Mouse (Mus musculus) thymus, postnatal 25 days (tissue): ENCODE results near the gene Mlkl.
"Not testable (repeated sequence)": the region's sequence is repeated elsewhere in the genome, so short reads cannot be mapped to it uniquely, and the experiment has no call there.

ENCODE experiments used
- DNase-seq: peaks from one replicate; pipeline ENCODE4 v3.0.0; 2022

The Mlkl gene

DNA sequence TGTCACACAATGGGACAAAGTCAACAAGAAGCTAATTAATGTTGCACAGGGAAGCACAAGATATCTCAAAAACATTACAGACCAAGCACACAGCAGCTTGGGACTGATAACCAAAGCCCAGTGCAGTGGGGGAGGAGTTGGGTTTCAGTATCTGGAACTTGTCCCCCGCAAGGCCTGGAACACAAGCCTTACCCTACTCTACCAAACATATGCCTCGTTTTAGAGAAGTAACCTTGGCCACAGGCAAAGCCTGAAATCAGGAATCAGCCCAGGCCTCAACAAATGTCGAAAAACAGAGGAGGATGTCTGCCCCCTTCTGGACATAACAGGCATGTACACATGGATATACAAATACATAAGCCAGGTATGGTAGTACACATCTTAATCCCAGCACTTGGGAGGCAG, 25.2 kb downstream of the Mlkl start:
- DNase-seq, result no peak

DNA sequence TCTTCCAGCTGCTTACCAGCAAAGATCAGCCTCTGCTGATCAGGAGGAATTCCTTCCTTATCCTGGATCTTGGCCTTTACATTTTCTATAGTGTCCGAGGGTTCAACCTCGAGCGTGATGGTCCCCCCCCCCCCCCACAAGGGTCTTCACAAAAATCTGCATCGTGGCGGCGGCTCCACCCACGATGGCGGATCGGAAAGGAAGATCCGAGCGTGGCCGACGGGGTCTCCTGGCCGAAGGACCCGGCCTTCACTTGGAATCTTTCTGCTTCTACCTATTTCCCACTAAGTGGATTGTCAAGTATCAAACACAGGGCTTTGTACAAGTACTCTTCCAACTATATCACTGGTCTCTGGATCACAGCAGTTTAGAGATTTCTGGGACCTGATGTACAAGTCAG, 28.0 kb downstream of the Mlkl start:
- not testable (repeated sequence) for DNase-seq

DNA sequence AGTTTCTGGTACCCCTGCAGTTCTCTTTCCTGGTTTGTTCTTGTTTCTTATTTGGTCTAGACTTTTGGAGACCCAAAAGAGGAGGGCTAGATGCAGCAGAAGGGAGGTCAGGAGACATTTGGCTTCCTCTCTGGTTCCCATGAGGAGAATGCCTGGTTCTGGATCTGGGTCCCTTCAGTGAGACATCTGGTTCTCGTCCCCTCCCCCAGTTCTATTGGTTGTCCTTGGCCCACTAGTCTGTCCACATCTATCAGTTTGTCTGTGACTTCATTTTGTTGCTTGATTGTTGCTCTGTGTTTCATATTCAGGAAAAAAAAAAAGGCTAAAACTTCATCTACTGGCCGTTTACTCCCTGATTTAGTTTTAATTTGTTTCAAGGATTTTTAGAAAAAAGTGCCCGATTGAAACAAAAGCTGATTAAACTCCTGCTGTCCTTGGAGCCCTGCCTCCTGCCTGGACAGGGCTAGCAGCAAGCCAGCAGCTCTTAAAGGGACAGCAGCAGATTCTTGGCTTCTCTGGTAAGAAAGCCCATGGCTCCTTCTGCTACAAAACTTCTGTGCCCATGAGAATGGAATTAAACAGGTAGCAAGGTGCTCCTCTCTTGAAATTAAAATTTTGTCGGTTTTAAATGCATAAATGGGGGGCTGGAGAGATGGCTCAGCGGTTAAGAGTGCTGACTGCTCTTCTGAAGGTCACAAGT, 32.8 kb downstream of the Mlkl start:
- no peak for DNase-seq

DNA sequence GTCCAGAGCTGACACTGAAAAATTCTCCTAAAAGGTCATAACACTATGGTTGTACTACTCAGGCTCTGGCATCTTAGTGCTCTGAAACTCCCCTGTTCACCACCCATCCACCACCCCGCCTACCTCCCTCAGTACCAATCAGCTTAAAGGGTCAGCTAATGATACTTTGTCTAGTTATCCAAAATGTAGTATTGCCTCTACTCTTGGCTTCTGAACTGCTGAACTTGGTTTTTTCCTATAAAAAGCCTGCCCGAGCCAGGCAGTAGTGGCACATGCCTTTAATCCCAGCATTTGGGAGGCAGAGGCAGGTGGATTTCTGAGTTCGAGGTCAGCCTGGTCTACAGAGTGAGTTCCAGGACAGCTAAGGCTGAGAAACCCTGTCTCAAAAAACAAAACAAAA, 33.6 kb downstream of the Mlkl start:
- DNase-seq, result no peak

DNA sequence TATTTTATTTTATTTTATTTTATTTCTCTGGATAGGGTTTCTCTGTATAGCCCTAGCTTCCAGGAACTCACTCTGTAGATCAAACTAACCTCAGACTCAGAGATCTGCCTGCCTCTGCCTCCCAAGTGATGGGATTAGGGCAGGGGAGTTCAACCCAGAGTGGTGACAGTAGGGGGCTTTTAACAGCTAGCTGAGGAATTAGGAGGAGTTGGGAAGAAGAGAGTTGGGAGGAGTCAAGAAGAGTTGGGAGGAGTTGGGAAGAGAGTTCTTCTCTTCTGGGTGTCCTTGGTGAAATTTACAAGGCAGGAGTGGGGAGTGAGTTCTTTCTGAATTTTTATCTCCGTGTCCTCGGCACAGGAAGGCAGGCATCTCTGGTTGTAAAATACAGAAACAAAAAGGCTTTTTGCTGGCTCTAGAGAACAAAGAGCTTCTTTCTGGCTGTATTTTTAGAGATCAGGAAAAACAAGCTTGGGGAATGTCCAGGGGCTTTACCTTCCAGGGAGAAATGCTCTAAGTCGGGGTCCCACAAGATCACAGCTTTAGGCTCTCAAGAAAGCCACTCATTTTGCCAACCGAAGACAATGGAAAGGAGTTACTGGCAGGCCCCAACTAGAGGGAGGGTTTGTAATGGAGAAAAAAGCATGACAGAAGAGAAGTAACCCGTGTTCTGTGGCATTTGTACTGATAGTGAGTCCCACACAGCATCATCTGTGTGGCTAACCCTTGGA, 34.7 kb downstream of the Mlkl start:
- not testable (repeated sequence) for DNase-seq

DNA sequence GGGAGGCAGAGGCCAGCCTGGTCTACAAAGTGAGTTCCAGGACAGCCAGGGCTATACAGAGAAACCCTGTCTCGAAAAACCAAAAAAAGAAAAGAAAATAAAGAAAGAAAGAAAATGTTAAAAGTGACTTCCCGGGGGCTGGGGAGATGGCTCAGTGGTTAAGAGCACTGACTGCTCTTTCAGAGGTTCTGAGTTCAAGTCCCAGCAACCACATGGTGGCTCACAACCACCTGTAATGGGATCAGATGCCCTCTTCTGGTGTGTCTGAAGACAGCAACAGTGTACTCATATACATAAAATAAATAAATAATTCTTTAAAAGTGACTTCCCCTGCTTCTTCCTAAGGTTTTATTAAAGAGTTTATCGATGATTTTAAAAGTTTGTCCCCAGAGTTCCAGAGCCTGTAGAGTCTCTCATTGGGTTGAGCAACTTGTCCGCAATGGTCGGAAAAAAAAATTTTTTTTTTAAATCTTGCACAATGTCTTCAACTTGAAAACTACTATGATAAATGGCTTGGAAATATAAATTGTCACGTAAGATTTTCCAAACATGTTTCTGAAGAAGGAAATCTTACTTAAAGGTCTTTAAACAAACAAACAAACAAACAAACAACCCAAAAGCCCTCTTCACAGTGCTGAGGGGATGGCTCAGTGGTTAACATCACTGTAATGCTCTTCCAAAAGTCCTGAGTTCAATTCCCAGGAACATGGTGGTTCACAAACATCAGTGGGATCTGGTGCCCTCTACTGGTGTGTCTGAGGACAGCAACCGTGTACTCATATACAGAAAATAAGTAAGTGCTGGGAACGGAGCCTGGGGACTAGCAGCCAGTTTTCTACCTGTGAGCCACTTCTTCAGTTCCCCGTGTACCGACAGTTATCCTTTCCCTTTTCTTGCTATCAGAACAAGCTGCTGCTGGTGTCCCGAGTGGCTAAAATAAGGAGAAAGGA, 37.1 kb downstream of the Mlkl start:
- peak; percentile 25 for DNase-seq

DNA sequence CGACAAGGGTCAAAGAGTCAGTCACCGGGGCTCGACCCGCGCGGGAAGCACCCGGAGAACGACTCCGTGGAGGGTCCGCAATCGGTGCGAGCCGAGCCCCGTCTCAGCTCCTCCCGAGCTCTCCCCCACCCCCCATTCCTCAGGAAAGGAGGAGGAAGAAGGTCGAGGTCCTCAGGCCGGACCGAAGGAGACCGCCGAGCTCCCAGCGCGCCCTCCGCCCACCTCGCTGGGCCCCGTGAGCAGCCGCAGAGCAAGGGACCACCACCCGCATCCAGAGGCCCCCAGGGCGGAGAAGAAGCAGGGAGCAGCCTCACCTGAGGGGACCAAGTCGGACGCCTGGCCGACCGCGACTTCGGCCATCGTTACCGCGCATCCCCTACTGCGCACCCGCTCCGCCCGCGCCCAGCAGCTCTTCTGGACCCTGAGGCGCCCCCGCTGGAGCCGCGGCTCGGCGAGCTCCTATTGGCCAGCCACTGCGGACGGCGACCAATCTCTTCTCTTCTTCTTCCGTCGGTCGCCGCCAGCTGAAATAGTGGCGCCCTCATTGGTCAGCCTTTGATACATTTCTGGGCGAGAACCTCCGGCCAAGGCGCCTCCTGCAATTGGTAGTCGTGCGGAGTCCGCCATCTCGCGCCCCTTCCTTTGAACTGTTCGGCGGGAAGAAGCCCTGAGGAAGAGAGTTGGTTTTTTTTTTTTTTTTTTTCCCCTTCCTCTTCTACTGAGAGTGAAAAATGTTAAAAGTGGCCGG, 38.0 kb downstream of the Mlkl start, which contains the start of gene Rfwd3:
Gene Rfwd3 (minus strand): TSS at position 402 of the 748 bp plus-strand sequence.
- DNase-seq, result peak; percentile 93

DNA sequence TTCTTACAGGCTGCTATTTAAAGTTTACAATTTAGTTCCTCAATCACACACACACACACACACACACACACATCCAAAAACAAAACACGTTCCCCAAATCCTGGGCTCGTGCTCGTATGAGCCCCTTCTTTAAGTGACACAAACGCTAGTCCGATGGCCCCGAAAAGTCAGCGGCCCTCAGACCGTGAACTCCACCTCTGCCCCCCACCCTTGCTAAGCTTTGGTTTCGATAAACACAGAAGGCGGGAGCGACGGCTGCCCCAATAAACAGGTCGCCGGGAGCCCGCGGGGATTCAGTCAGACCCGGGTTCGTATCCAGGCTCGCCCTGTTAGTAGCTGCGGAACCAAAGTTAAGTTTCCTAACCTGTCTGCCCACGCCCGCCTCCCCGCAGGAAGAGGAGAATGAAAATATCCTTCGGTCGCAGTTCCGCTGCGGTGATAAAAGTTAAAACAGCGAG, 38.6 kb downstream of the Mlkl start:
- peak; percentile 71 for DNase-seq

DNA sequence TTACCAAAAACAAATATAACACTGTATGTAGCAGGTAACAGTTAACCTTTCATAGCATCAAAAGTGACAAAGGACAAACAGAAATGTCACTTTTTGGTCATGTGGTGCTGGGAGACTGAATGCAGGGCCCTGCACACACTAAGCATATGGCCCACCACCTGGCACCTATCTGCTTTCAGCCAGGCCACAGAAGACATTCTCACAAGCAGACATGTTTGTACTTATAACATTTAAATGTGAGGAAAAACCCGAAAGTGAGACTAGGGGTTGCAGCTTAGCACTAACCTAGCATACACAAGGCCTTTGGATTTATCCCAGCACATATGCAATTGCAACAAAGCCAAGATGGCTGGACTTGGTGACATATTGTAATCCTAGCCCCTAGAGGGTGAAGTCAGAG, 40.0 kb downstream of the Mlkl start:
- no peak for DNase-seq

DNA sequence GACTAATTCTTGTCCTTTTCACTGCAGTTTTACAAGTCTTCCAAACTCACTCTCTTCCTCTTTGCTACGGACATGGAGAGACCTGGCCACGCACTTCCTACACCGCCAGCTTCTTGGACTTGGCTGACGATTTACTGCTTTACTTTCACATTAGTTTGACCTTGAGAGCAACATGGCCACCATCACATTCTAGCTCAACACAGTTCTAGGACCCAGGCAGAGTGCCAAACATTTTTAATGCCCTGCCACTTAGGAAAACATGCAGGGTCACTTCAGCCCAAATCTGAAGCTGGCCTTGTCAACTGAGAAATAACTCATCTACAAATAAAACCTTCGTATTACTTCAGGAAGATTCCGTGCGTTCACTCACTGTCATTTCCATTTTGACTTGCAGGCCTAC, 46.2 kb downstream of the Mlkl start:
- DNase-seq, result no peak

DNA sequence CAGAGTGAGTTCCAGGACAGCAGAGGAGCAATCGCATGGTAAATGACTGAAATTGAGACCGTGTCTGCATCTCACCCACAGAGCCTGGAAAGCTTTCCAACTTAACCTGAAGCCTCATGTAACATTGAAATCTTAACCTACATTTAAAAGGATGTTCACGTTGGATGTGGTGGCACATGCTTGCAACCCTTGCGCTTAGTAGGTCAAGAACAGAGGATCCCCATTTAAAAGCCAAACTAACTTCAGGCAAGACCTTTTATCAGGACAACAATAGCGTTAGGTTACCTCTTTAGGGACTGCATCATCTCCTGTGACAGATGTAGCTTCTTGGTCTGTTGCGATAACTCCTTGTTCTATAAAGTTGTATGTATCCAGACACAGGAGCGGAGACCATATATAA, 47.4 kb downstream of the Mlkl start:
- no peak for DNase-seq

DNA sequence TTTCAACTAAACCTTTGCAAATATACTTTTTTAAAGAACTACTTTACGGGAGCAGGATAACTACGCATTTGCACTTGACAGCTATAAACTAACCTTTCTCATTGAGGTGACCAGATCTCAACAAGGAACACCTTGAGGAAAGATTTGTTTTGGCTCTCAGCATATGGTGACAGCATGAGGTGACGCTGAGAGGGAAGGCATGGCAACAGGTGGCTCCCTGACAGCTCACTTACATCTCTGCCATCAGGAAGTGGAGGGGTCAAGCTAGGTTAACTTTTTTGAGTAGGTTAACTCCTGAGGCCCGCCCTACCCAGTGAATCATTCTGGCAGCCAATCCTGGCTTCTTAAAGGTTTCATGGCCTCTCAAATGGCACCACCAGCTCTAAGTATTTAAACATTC, 52.4 kb downstream of the Mlkl start:
- no peak for DNase-seq

DNA sequence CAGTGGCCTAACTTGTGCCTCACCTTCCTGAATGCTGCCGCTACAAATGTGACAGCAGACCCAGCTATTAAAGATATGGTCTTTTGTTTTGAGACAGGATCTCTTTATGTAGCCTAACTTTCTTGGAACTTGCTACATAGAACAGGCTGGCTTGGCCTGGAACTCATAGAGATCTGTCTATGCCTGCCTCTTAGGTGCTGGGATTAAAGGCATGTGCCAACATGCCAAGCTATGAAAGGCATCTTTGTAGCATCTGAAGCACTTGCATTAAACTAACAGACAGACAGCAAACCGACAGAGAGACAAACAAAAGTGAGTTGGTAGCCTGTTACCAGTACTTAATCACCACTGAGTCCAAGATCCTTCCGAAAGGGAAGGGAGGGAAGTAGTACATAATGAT, 55.9 kb downstream of the Mlkl start:
- no peak for DNase-seq

DNA sequence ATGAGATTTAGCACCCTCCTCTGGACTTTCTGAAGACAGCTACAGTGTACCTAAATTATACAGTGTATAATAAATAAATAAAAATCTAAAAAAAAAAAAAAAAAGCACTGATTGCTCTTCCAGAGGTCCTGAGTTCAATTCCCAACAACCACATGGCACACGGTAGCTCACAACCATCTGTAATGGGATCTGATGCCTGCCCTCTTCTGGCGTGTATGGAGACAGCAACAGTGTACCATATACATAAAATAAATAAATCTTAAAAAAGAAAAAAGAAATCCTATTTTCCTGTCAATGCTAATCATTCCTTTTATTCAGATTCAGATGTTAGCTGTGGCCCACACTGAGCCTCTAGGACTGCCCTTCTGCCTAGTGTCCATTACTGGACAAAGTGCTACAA, 69.7 kb downstream of the Mlkl start:
- DNase-seq, result no peak

DNA sequence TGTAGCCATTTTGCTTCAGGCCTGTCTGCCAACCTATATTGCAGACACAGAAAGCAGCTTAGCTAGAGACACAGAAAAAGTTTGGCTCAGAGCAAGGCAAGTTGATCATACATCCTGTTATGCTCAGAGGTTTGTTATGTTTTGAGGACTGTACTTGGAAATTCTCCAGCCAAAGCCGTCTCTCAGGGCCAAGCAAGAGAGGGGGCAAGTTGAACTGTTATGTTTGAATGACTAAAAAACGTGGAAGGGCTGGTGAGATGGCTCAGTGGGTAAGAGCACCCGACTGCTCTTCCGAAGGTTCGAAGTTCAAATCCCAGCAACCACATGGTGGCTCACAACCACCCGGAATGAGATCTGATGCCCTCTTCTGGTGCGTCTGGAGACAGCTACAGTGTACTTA, 71.8 kb downstream of the Mlkl start:
- DNase-seq, result not testable (repeated sequence)

DNA sequence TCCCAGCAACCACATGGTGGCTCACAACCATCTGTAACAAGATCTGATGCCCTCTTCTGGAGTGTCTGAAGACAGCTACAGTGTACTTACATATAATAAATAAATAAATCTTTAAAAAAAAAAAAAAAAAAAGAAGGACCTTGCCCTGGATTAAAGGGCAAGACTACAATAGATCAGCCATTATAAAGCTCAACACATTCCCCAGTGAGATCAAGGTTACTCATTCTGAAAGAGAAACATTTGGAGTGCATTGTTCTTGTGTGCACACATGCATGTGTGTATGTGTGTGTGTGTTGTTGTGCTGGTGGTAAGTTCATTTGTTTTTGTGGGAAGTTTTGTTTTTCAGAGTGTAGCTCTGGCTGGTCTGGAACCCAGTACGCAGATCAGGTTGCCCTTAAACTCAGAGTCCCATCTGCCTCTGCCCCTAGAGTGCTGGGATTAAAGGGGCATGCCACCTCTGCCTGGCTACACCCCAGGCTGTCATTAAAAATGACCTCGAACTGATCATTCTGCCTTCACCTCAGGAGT, 73.2 kb downstream of the Mlkl start:
- no peak for DNase-seq

DNA sequence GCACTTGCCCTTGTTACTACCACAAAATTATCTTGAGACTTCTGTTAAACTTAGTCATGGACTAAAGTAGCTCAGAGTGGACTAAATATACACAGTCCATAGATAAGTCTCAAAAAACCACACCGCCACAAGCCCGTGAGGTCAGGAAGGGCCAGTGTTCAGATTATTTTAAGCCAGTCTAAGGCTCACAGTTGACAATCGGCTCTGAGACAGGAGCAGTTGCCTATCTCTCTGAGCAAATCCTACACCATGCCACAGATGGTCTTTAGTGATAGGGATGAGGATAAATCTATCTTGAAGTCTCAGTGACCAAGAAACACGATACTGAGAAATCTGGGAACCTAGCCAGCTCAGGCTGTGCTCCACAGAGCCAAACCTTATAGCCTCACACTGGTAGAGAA, 76.0 kb downstream of the Mlkl start:
- DNase-seq, result no peak
